Mouse (Mus musculus): ENCODE results near the gene Hmgb1. TPM values are rescaled to one million over a fixed set of nuclear protein-coding genes. Genes with fewer than 3 reads are reported as not detected.
A peak's percentile ranks its signal among the peaks of the same experiment; 100 is the strongest.

Gene Hmgb1
- polyA plus RNA-seq (2015; fragmentation: Nextera tagmentation; extraction: Ambion mirVana), result 1,366 and 1,384 TPM in 2 replicates

DNA sequence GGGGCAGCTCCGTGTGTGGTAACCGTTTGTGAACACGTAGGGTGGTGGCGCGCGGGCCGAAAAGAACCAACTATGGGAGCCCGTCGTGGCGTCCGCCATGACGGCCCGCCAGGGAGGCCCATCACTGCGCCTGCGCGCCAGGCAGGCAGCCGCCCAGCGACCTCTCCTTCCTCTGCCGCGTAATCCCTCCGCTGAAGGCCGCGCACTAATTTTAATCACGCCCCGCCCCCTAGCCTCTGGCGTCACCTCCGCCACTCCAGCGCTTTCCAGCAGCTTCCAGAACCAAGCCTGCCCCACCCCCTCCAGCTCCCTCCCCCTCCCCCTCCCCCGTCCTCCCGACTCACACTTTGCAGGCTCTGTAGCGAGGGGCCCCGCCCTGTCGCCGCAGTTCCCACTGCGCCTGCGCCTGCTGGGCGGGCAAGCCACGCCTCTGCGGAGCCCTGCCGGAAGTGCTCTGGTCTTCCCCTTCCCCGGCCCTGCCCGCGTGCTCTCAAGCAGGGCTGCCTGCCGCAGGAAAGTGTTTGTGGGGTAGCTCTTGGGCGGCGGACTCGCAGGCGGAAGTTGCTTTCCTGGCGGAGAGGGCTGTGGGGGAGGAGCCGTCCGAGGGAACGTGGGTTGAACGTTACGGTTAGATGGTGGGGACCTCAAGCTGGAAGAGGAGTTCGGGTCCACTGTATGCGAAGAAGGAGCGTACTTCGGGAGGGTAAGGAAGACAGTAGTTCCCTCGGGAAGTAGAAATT, at the start of gene Hmgb1, which contains the start of gene Uspl1:
Gene Hmgb1 (minus strand): TSS at position 386 of the 740 bp plus-strand sequence.
Gene Uspl1 (plus strand): TSS at position 247 of the 740 bp plus-strand sequence.
- H3K4me3 ChIP-seq (ENCODE audit: low read length), result peak within 1 kb of the TSS; percentile 78
- peak; percentile 99 for ATAC-seq (ENCODE audit: low FRiP score, low TSS enrichment)
- H3K9me3 ChIP-seq (ENCODE audit: low read length), result no peaks in the 10 kb centered on the region
- peak within 1 kb of the TSS; percentile 97 for H3K27ac ChIP-seq (ENCODE audit: low read length)
- H3K4me1 ChIP-seq (ENCODE audit: insufficient read depth, low read length), result peaks cover 19% of the 10 kb centered on the region
- under 1% methylated on average over 59 of the region's 59 CpGs for WGBS
- peak within 1 kb of the TSS; percentile 67 for H3K4me2 ChIP-seq (replicated peaks; ENCODE audit: low read depth, low read length)
- peak within 1 kb of the TSS; percentile 90 for H3K9ac ChIP-seq (replicated peaks; ENCODE audit: low read length)
- H3K36me3 ChIP-seq (ENCODE audit: insufficient read depth, low read length), result 0 out of 2 replicates have a peak, but pooled peaks cover 2% of the 10 kb centered on the region
- H3K27me3 ChIP-seq (ENCODE audit: insufficient read depth, low read length), result no peaks in the 10 kb centered on the region

DNA sequence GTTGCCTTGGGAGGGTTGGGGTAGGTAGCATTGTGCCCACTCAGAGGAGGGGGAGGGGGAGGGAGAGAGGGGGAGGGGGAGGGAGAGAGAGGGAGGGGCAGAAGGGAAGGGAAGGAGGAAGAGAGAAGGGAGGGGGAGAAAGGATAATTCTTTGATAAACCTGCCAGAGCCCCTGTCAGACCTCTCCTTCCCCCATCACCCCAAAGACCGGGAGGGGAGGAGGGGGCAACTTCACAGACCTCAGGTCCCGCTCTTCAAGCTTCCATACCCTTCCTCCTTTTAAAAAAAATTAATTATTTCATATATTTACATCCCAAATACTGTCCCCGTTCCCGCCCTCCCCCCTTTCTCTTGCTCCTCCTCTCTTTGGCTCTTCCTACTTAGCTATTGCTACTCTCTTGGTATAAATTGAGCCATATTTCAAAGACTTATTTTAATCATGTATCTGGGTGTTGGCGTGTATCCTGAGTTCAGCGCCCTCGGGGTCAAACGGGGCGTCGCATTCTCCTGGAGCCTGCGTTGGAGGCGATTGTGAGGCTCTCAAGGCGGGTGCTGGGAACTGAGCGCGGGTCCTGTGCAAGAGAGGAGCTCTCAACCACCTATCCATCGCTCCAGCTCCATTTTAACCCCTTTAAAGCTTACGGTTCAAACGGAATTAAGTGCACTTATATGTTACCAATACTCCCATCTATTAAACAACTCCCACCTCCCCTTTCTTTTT, 45.5 kb upstream of the Hmgb1 start:
- Histone ChIP-seq H3K9me3 (ENCODE audit: low read length) (no peaks in the 10 kb centered on the region), H3K4me3 (ENCODE audit: low read length) (peak overlapping the region; percentile 61), H3K4me2 (replicated peaks; ENCODE audit: low read depth, low read length) (peak overlapping the region; percentile 57), H3K9ac (replicated peaks; ENCODE audit: low read length) (peak overlapping the region; percentile 75), H3K36me3 (ENCODE audit: insufficient read depth, low read length) (no peaks in the 10 kb centered on the region), H3K4me1 (ENCODE audit: insufficient read depth, low read length) (peaks cover under 1% of the 10 kb centered on the region; the same call in 1 of the 2 replicates), H3K27me3 (ENCODE audit: insufficient read depth, low read length) (no peaks in the 10 kb centered on the region), H3K27ac (ENCODE audit: low read length) (peak overlapping the region; percentile 94)
- WGBS, result 75% methylated on average over 18 of the region's 18 CpGs
- ATAC-seq (ENCODE audit: low FRiP score, low TSS enrichment), result no peak

DNA sequence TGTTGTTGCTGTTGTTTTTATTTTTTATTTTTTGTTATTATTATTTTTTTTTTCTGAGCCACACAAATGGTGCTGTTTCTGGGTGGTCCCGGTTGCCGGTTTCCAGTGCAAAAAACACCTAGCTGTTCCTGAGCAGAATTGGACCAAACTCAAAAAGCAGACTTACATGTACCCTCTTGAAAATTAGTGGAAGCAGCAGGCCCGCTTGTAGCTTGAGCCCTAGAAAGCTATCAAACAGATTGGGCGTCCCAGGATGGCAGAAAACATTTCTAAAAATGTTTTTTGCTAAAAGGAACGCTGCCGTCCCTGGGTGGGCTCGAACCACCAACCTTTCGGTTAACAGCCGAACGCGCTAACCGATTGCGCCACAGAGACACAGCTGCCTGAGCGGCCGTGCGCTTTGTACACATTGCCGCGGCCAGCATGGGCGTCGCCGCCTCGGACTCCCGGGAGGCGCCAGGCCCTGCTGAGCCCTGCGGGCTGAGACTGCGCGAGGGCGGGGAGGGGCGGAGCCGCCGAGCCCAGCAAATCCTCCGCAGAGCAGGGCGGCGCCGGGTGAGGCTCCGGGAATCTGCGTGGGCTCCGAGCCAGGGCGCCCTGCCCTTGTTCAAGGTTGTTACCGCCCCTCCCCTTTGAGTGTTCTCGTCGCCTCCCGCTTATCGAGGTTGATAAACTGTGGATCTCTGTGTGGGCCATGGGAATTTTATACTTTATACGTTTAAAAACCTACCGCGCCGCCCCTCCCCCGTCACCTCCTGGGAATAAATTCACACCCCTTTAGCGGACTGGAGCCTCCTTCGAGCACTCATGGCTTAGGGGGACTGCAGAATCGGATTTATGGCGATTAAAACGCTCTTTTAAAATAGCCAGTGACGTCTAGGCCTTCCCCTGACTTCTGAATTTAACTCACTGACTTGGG, 44.7 kb upstream of the Hmgb1 start:
- H3K4me3 ChIP-seq (ENCODE audit: low read length), result peak overlapping the region; percentile 61
- peak; percentile 100 for ATAC-seq (ENCODE audit: low FRiP score, low TSS enrichment)
- H3K27me3 ChIP-seq (ENCODE audit: insufficient read depth, low read length), result no peaks in the 10 kb centered on the region
- WGBS, result 2% methylated on average over 55 of the region's 55 CpGs
- H3K36me3 ChIP-seq (ENCODE audit: insufficient read depth, low read length), result no peaks in the 10 kb centered on the region
- H3K9ac ChIP-seq (replicated peaks; ENCODE audit: low read length), result peak overlapping the region; percentile 75
- H3K9me3 ChIP-seq (ENCODE audit: low read length), result no peaks in the 10 kb centered on the region
- peak overlapping the region; percentile 94 for H3K27ac ChIP-seq (ENCODE audit: low read length)
- H3K4me1 ChIP-seq (ENCODE audit: insufficient read depth, low read length), result peaks cover 8% of the 10 kb centered on the region; the same call in 1 of the 2 replicates
- H3K4me2 ChIP-seq (replicated peaks; ENCODE audit: low read depth, low read length), result peak overlapping the region; percentile 57

DNA sequence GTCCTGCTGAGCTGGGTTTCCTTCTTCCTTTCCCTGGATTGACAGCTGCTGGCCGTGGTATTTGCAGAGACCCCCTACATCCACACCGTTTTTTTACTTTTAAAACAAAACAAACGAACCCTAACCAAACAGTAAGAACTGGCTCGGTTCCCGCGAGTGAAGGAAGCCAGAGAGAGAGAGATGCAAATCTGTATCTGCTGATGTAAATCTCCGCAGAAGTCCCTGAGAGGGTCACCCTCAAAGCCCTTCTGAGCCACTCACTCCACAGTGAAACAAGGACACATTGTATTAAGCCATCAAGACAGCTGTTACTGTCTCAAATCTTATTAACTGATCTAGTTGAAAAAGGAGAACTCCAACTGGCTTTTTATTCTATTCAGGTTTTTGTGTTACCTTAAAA, 40.4 kb upstream of the Hmgb1 start:
- Histone ChIP-seq H3K27me3 (ENCODE audit: insufficient read depth, low read length) (no peaks in the 10 kb centered on the region), H3K36me3 (ENCODE audit: insufficient read depth, low read length) (no peaks in the 10 kb centered on the region), H3K27ac (ENCODE audit: low read length) (no peak overlapping the region), H3K9ac (replicated peaks; ENCODE audit: low read length) (no peak overlapping the region), H3K4me1 (ENCODE audit: insufficient read depth, low read length) (peaks cover 8% of the 10 kb centered on the region; the same call in 1 of the 2 replicates), H3K4me3 (ENCODE audit: low read length) (no peak overlapping the region), H3K9me3 (ENCODE audit: low read length) (no peaks in the 10 kb centered on the region), H3K4me2 (replicated peaks; ENCODE audit: low read depth, low read length) (no peak overlapping the region; the same call in 1 of the 2 replicates)
- no peak for ATAC-seq (ENCODE audit: low FRiP score, low TSS enrichment)
- WGBS, result 14% methylated on average over 7 of the region's 7 CpGs

DNA sequence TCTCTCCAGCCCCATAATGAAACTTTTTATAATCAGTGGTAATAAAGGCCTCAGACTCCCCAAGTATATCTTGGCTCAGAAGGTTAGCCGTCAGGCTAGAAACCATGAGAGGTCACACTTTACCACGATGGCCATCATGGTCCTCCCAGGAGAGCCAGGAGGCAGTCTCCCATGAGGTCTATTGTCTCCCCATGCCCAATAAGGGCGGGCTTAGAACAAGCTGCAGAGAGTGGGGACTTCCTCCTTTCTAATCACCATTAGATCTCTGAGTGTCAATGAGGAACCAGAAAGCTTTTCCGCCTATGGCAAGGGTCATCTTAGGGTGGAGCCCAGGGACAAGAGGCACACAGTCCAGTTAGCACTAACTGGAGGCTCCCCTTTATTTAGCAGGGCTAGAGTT, 37.1 kb upstream of the Hmgb1 start:
- Histone ChIP-seq H3K4me3 (ENCODE audit: low read length) (no peak overlapping the region), H3K4me1 (ENCODE audit: insufficient read depth, low read length) (peaks cover 8% of the 10 kb centered on the region; the same call in 1 of the 2 replicates), H3K27ac (ENCODE audit: low read length) (no peak overlapping the region), H3K9me3 (ENCODE audit: low read length) (no peaks in the 10 kb centered on the region), H3K27me3 (ENCODE audit: insufficient read depth, low read length) (no peaks in the 10 kb centered on the region), H3K36me3 (ENCODE audit: insufficient read depth, low read length) (peaks cover 10% of the 10 kb centered on the region; the same call in 1 of the 2 replicates), H3K4me2 (replicated peaks; ENCODE audit: low read depth, low read length) (no peak overlapping the region), H3K9ac (replicated peaks; ENCODE audit: low read length) (no peak overlapping the region)
- 93% methylated on average over 4 of the region's 4 CpGs for WGBS
- no peak for ATAC-seq (ENCODE audit: low FRiP score, low TSS enrichment)

DNA sequence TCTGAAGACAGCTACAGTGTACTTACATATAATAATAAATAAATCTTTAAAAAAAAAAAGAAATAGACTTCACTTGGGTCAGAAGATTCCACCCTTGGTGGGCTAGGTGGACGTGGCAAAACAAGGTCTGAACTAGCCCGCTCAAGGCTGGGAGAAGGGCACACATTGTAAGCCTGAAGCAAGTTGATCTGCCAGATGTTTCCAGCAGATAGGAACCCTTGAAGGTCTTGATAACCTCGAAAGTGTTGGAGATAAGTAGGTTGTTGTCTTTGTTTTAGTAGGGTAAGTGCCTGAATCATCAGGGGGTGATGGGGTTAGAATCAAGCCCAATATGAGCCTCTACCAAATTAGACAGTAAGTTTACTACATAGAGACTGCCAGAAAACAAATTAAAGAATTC, 35.2 kb upstream of the Hmgb1 start:
- 84% methylated on average over 3 of the region's 3 CpGs for WGBS
- ATAC-seq (ENCODE audit: low FRiP score, low TSS enrichment), result no peak
- H3K36me3 ChIP-seq (ENCODE audit: insufficient read depth, low read length), result peaks cover 28% of the 10 kb centered on the region
- H3K4me1 ChIP-seq (ENCODE audit: insufficient read depth, low read length), result peaks cover 4% of the 10 kb centered on the region; the same call in 1 of the 2 replicates
- H3K9me3 ChIP-seq (ENCODE audit: low read length), result no peaks in the 10 kb centered on the region
- H3K4me3 ChIP-seq (ENCODE audit: low read length), result no peak overlapping the region
- no peak overlapping the region for H3K27ac ChIP-seq (ENCODE audit: low read length)
- H3K4me2 ChIP-seq (replicated peaks; ENCODE audit: low read depth, low read length), result no peak overlapping the region
- no peak overlapping the region for H3K9ac ChIP-seq (replicated peaks; ENCODE audit: low read length)
- no peaks in the 10 kb centered on the region for H3K27me3 ChIP-seq (ENCODE audit: insufficient read depth, low read length)

DNA sequence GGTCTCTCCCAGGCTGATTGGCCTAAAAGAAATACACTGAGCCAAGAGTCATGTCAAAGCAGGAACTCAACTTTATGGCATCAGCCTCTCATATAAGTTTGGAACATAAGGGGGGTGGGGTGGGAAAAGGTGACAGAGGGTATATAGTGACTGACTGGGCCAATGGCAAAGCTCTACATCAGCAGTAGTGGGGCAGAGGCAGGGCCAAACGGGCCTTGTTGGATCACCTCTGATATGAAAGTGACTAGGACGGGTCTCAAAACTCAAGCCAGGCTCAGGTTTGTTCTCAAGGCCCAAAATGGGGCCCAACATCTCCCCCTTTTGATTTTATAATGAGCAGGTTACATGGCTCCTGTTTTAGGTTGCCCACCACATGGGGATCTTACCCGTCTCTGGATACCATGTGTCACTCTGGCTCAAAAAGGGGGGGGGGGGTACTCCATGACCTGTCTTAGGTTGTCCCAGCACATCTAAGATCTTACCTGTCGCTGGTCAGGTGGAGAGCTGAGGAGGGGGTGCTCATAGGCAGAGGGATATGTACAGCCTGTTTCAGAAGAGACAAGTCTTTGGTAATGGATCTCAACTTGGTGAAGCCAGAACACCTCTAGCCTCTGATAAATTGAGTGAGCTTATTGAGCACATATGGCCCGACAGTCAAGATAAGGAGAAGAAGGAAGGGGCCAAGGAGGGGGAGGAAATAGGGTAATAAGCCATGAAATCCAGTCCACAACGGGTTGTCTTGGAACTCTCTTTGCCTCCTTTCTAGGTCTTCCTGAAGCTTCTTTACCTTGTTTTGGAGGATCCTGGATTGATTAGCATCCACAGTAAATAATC, 33.5 kb upstream of the Hmgb1 start:
- 0 out of 2 replicates have a peak, but pooled peaks have one; percentile 39 for ATAC-seq (ENCODE audit: low FRiP score, low TSS enrichment)
- no peak overlapping the region for H3K9ac ChIP-seq (replicated peaks; ENCODE audit: low read length)
- no peak overlapping the region for H3K4me3 ChIP-seq (ENCODE audit: low read length)
- no peak overlapping the region for H3K4me2 ChIP-seq (replicated peaks; ENCODE audit: low read depth, low read length)
- no peak overlapping the region for H3K27ac ChIP-seq (ENCODE audit: low read length)
- H3K4me1 ChIP-seq (ENCODE audit: insufficient read depth, low read length), result 0 out of 2 replicates have a peak, but pooled peaks cover 2% of the 10 kb centered on the region
- H3K27me3 ChIP-seq (ENCODE audit: insufficient read depth, low read length), result no peaks in the 10 kb centered on the region
- WGBS, result 74% methylated on average over 6 of the region's 6 CpGs
- H3K36me3 ChIP-seq (ENCODE audit: insufficient read depth, low read length), result peaks cover 42% of the 10 kb centered on the region
- H3K9me3 ChIP-seq (ENCODE audit: low read length), result no peaks in the 10 kb centered on the region

DNA sequence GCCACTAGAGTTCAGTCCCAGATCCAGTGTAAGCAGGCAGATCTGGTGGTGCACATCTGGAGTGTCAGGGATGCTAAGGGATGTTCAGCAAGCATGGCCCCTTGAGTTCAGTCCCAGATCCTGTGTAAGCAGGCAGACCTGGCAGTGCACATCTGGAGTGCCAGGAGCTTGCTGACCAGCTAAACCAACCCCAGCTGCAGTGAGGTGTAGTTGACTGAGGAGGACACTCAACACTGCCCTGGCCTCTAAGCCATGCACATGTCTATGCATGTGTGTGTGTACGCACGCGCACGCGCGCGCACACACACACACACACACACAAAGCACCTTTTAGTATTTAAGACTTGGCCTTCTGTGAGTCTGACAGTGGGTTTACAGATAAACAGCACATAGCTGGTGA, 31.3 kb upstream of the Hmgb1 start:
- Histone ChIP-seq H3K9me3 (ENCODE audit: low read length) (no peaks in the 10 kb centered on the region), H3K4me3 (ENCODE audit: low read length) (no peak overlapping the region), H3K4me1 (ENCODE audit: insufficient read depth, low read length) (0 out of 2 replicates have a peak, but pooled peaks cover 6% of the 10 kb centered on the region), H3K27ac (ENCODE audit: low read length) (no peak overlapping the region), H3K9ac (replicated peaks; ENCODE audit: low read length) (no peak overlapping the region), H3K27me3 (ENCODE audit: insufficient read depth, low read length) (no peaks in the 10 kb centered on the region), H3K36me3 (ENCODE audit: insufficient read depth, low read length) (peaks cover 56% of the 10 kb centered on the region), H3K4me2 (replicated peaks; ENCODE audit: low read depth, low read length) (no peak overlapping the region)
- WGBS, result over 99% methylated on average over 7 of the region's 7 CpGs
- no peak for ATAC-seq (ENCODE audit: low FRiP score, low TSS enrichment)

Data from kidney, embryonic 16.5 days (tissue).